Mouse (Mus musculus) cortical plate, adult 2 months (tissue): Measurements from ENCODE around the gene Shroom3.

Source experiments
- CTCF ChIP-seq: fragments of 200-500 bp; IDR thresholded peaks from 2 replicates; pipeline ENCODE4 v1.5.1; 2011; ENCODE audit warnings: mild to moderate bottlenecking, control low read depth, low read length; ENCODE audit not compliant: insufficient read depth; ENCODE audit errors: extremely low read depth
- POLR2A ChIP-seq: fragments of 200-500 bp; IDR thresholded peaks from 2 replicates; pipeline ENCODE4 v1.6.1; 2011; ENCODE audit warnings: mild to moderate bottlenecking, low read length, control low read depth; ENCODE audit not compliant: insufficient read depth; ENCODE audit errors: extremely low read depth

GRCm38 (mm10) chr5:92684715-92685460 lies 1.7 kb downstream of the Shroom3 start:
- TF ChIP-seq CTCF (no peak), POLR2A (no peak)
